Mouse (Mus musculus) adrenal gland, postnatal 4 days (tissue): ENCODE measurements around the gene Nkd2. TPM values are rescaled to one million over a fixed set of nuclear protein-coding genes. Genes with fewer than 3 reads are reported as not detected.

Experiments used
- DNase-seq, 2 experiments: peaks; one replicate each; pipeline ENCODE4 v3.0.0; 2021 to 2022; ENCODE audit warnings: low spot score in 2 of 2, mixed read lengths in 2 of 2
- long read RNA-seq, 2 experiments: library from polyadenylated mRNA; stranded (forward); transcript quantifications; one replicate each; pipeline ENCODE4 v2.0.0; 2021
- total RNA-seq, 2 experiments: library from RNA; stranded (reverse); gene quantifications; 2 replicates each; pipeline ENCODE4 v1.2.3; 2021

Nkd2 gene
- 1 to 10 TPM; 5.0 to 5.6 TPM for total RNA-seq
- long read RNA-seq, experiment 1, full-length matches to known transcripts = 5 of 6 reads
- long read RNA-seq, experiment 1, partial matches to known transcripts = 0 of 6 reads
- long read RNA-seq, experiment 1, other reads (novel, unspliced or antisense) = 1 of 6 reads
- long read RNA-seq, experiment 2, full-length matches to known transcripts = 7 of 13 reads
- long read RNA-seq, experiment 2, partial matches to known transcripts = 5 of 13 reads
- long read RNA-seq, experiment 2, other reads (novel, unspliced or antisense) = 1 of 13 reads

- peak; percentile 60 to 70 for DNase-seq
Measured at GRCm38 (mm10) chr13:73847465-73847836, at the start of gene Nkd2. TSS of gene Nkd2 (minus strand) at chr13:73847631.

DNA sequence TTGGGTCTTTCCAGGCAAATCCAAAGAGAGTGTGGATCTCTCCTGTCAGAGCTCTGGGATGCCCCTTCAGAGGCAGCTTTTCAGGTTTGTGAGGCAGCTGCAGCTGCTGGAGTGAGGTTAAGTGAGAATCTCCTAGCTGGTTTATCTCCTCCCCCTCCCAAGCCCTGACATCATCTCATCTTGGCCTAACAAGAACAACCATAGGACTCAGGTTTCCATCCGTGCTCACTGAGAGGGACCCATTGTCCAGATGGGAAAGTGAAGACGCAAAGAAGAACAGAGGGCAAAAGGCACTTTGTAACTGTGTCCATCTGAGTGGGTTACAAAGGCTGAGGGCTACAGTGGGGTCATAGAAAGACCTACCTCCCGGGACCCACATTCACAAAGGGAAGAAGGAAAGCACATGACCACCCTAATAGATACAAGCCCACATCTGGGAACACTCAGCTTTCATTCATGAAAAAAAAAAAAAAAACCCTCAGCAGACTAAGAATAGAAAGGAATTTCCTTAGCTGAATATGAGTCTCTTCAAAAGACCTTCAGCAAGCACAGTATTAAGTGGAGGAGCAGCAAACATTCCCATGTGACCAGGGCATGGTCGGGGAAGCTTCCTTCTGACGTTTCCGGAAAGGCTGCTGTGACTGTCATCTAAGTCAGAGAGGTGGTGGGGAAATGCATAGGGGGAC, 45.2 kb upstream of the Nkd2 start:
- no peak for DNase-seq

DNA sequence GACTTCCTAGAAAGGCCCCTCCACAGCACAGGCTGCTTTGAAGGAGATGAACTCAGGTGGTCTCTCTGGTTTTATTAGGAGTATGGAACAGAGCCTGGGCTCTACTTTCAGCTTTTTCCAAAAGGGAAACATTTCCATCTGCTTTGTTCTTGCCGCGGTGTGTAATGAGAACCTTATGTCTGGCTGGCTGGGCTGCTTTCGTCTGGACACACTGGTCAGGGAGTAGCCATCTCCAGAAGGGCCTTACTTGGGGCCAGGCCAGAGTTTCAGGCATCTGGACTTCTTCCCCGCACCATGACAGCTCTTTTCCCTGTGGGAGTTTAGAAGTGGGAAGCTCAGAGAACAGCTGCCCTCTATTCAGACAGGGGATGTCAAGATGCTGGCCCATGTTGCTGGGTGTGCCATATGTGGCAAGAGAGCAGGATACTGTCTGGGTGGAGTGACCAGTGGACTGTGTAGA, 40.0 kb upstream of the Nkd2 start:
- DNase-seq = no peak

- DNase-seq = no peak
Measured at GRCm38 (mm10) chr13:73886601-73887000, 39.2 kb upstream of the Nkd2 start.

GRCm38 (mm10) chr13:73886066-73886465, 38.6 kb upstream of the Nkd2 start:
- DNase-seq = no peak

GRCm38 (mm10) chr13:73885656-73886055, 38.2 kb upstream of the Nkd2 start:
- DNase-seq = no peak

GRCm38 (mm10) chr13:73881347-73881746, 33.9 kb upstream of the Nkd2 start:
- no peak for DNase-seq

- peak; percentile 21 to 36 for DNase-seq
Measured at GRCm38 (mm10) chr13:73879824-73880223, 32.4 kb upstream of the Nkd2 start.

- DNase-seq = no peak
Measured at GRCm38 (mm10) chr13:73872159-73872558, 24.7 kb upstream of the Nkd2 start.

- DNase-seq = no peak
Measured at GRCm38 (mm10) chr13:73846589-73847464, 604 bp downstream of the Nkd2 start.

GRCm38 (mm10) chr13:73842696-73843095, 4.7 kb downstream of the Nkd2 start:
- no peak for DNase-seq

GRCm38 (mm10) chr13:73839740-73840139, 7.7 kb downstream of the Nkd2 start:
- no peak for DNase-seq

DNA sequence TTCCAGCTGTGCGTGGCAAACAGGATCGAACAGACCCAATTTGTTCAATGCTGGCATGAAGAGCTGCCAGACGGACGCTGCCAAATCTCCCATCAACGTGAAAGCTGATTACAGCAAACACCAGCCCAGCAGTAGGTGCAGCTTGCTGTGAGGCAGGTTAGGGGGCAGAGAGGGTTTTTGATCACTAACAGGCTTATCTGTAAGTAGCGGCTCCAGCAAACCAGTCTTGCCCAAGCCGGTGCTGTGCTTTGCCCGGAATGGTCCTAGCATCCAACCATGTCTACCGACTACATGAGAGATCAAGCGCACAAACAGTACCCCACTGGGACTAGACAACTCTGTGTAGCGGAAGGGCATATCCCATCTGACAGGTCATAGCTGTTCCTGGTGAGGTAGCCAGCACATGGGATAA, 8.3 kb downstream of the Nkd2 start:
- no peak for DNase-seq

- DNase-seq = no peak
Measured at GRCm38 (mm10) chr13:73837708-73838107, 9.7 kb downstream of the Nkd2 start.

DNA sequence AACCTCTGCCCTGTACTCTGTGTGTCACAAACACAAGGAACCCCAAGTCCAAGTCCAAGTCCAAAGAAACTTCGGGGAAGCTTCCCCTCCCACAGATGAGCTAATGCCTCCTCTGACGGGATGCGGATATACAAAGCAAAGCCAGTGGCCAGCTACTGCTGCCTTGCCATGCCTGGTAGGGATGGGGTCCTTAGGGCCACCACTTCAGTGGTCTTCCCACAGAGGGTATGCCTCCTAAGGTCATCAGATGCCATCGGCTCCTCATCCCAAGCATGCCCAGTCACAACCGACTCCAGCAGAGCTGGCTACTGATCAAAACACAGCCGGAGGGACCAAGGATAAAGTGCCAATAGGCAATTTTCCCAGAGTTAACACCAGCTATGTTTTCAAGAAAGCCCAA, 10.9 kb downstream of the Nkd2 start:
- no peak for DNase-seq

DNA sequence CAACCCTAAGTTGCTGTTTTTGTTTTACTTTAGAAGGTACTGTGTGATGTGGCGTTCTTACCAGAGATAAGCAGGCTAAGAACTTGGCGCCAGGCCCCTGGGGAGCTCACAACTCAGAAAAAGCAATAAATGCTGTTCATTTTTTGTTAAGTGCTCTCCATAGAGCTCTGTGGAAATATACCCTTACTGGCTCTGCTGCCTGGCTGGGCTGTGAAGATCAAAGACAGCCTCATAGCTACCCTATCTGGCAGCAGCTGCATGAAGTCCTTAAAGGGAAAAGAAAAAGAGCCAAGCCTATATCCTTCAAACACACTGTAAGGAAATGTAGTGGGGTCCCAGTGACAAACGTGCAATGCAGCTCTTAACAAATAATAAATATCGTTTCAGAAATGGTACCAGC, 11.6 kb downstream of the Nkd2 start:
- no peak for DNase-seq

GRCm38 (mm10) chr13:73833809-73834208, 13.6 kb downstream of the Nkd2 start:
- DNase-seq = no peak

GRCm38 (mm10) chr13:73831486-73831885, 15.9 kb downstream of the Nkd2 start:
- DNase-seq = peak in 1 of 2 experiments; percentile 44

DNA sequence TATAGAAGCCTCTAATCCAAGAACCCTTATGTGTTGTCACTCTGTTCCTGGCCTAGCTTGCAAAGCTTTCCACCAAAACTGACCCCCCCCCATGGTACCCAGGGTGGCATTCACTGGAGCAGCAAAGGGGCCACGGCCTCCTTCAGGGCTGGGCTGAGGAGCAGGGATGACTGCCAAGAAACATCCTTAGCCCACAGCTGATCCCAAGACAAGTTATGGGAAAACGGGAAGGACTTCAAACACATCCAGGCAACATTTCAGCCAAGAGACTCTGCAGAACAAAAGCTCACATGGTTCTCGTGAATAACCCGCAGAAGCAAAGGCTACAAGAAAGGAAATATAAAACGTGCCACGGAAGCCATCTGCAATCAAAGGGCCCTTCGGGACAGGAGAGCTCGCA, 20.2 kb downstream of the Nkd2 start:
- no peak for DNase-seq

DNA sequence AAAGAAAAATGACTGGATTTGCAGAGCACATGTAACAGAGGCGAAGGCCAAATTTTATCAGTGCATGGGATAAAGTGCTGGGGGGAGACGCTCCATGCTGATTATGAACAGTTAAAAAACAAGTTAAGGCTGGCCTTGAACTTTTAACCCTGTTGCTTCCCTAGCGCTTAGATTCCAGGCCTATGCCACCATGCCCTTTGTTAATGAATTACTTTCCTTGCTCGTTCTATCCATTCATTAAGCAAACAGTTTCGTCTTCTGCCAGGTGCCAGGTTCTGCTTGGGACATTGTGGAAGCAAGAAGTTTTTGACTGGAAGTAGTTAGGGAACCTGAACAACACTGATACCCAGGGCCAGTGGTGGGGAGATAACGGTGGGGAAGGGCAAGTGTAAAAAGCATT, 23.7 kb downstream of the Nkd2 start:
- no peak for DNase-seq

DNA sequence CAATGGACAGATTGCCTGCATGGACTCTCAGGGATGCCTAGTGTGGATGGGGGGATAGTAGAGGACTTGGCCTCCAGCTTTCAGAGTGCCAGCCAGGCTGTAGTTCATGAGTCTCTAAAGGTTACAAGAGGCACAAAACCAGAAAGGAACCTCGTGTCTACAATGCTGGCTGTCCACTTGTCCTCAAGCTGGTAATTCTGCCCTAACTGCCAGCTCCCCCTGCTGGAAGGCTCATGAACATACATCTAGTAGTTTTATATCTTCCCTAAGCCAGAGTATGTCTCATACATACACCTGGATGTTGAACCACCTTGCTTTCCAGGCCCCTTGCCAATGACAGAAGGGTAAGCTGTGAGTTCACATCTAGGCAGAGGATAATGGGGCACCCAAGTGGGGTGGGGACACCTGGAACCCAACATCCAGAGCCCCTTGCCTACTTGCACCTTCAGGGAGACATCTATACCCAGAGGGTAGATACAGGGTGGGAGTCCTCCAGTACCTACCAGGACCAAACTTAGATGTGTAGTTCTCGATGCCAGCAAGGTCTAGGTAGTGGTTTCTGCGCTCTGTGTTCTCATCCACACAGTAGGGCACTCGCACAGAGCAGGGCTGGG, 25.1 kb downstream of the Nkd2 start:
- peak; percentile 21 to 56 for DNase-seq
